24 mouse cellular contexts compared by ENCODE assay signal in genomic region chr9:60746561-60746960, GRCm38 (mm10). TPM values are rescaled to one million over a fixed set of nuclear protein-coding genes. Genes with fewer than 3 reads are reported as not detected.
"Had no signal": no experiment of that assay in that cellular context is flagged by ENCODE, and none has a peak within 500 bp of the region (broad histone marks: within the 10 kb centered on the region; RNA-seq: fewer than 3 reads in every experiment).

No protein-coding gene starts in this region.

- DNase-seq: kidney, adult 8-10 months; kidney, postnatal 14 days; kidney, postnatal 4 days; left cerebral cortex, postnatal 4 days; liver, postnatal 0 days; lung, embryonic 14.5 days; lung, postnatal 10 days; lung, postnatal 4 days; right cerebral cortex, adult 18-20 months; right cerebral cortex, postnatal 14 days; right cerebral cortex, postnatal 4 days; thymus, adult 2 months; thymus, postnatal 36 days had no signal

- H3K4me1 ChIP-seq: limb, embryonic 12.5 days; midbrain, embryonic 12.5 days; neural tube, embryonic 12.5 days had no signal

- H3K4me3 ChIP-seq: kidney, embryonic 15.5 days; limb, embryonic 12.5 days; limb, embryonic 15.5 days; midbrain, embryonic 12.5 days; neural tube, embryonic 12.5 days; neural tube, embryonic 15.5 days had no signal

- H3K9ac ChIP-seq: kidney, embryonic 15.5 days; limb, embryonic 12.5 days; limb, embryonic 15.5 days; liver, embryonic 14.5 days; liver, postnatal 0 days; lung, embryonic 14.5 days; midbrain, embryonic 12.5 days; neural tube, embryonic 12.5 days; neural tube, embryonic 15.5 days had no signal

- H3K27me3 ChIP-seq: kidney, embryonic 15.5 days; limb, embryonic 15.5 days; neural tube, embryonic 12.5 days; neural tube, embryonic 15.5 days had no signal

- H3K36me3 ChIP-seq: kidney, embryonic 15.5 days; limb, embryonic 12.5 days; limb, embryonic 15.5 days; midbrain, embryonic 12.5 days; neural tube, embryonic 12.5 days; neural tube, embryonic 15.5 days had no signal

- H3K9me3 ChIP-seq: kidney, embryonic 15.5 days; limb, embryonic 12.5 days; limb, embryonic 15.5 days; midbrain, embryonic 12.5 days; neural tube, embryonic 12.5 days; neural tube, embryonic 15.5 days had no signal

- H3K4me2 ChIP-seq: kidney, embryonic 15.5 days; limb, embryonic 12.5 days; limb, embryonic 15.5 days; liver, embryonic 11.5 days; lung, embryonic 14.5 days; midbrain, embryonic 12.5 days; neural tube, embryonic 12.5 days; neural tube, embryonic 15.5 days had no signal

- ATAC-seq: liver, postnatal 0 days had no signal

- H3K27ac ChIP-seq: kidney, embryonic 15.5 days; limb, embryonic 12.5 days; limb, embryonic 15.5 days; liver, embryonic 14.5 days; midbrain, embryonic 12.5 days; neural tube, embryonic 12.5 days; neural tube, embryonic 15.5 days; stomach, postnatal 0 days had no signal

RNA-seq across cellular contexts. Expression of gene Larp6, which starts 33.8 kb away (rescaled TPM):
- total RNA-seq: megakaryocyte progenitor cell, adult 5-6 weeks; megakaryocyte-erythroid progenitor cell, adult 5-6 weeks had no signal
